In genomic region chr8:70796403-70797080, GRCm38 (mm10) we compare ENCODE assay signal across 7 mouse cellular contexts. TPM values are rescaled to one million over a fixed set of nuclear protein-coding genes. Genes with fewer than 3 reads are reported as not detected.
DNase-seq lines count a peak whose midpoint lies in the region; ATAC-seq lines count a peak whose summit lies in the region.

No protein-coding gene starts in this region.

- no peaks in the 10 kb centered on the region for H3K36me3 ChIP-seq in lung, embryonic 15.5 days
- H3K36me3 ChIP-seq in embryonic facial prominence, embryonic 14.5 days (ENCODE audit: control insufficient read depth, insufficient read depth, low read length): no peaks in the 10 kb centered on the region
- no peaks in the 10 kb centered on the region for H3K36me3 ChIP-seq in midbrain, embryonic 13.5 days

- H3K9ac ChIP-seq in lung, embryonic 15.5 days: peak overlapping the region; percentile 56
- peak overlapping the region; percentile 65 for H3K9ac ChIP-seq in embryonic facial prominence, embryonic 14.5 days (ENCODE audit: low read depth, low read length)
- H3K9ac ChIP-seq in midbrain, embryonic 13.5 days (replicated peaks): peak overlapping the region; percentile 76

- ATAC-seq in lung, embryonic 15.5 days (ENCODE audit: borderline replicate concordance, extremely low read depth, low FRiP score, low TSS enrichment): no peak
- no peak for ATAC-seq in embryonic facial prominence, embryonic 14.5 days (ENCODE audit: low read depth)
- ATAC-seq in midbrain, embryonic 13.5 days: peak; percentile 7; the same call in 1 of the 2 replicates

- H3K27me3 ChIP-seq in lung, embryonic 15.5 days: peaks cover 55% of the 10 kb centered on the region
- H3K27me3 ChIP-seq in embryonic facial prominence, embryonic 14.5 days (replicated peaks; ENCODE audit: control insufficient read depth, insufficient read depth, low read length): peaks cover 30% of the 10 kb centered on the region
- H3K27me3 ChIP-seq in midbrain, embryonic 13.5 days: peaks cover 51% of the 10 kb centered on the region

- 4% methylated on average over 54 of the region's 54 CpGs for WGBS in lung, embryonic 15.5 days
- under 1% methylated on average over 33 of the region's 54 CpGs for WGBS in embryonic facial prominence, embryonic 14.5 days
- 3% methylated on average over 49 of the region's 54 CpGs for WGBS in midbrain, embryonic 13.5 days

- peak overlapping the region; percentile 39; the same call in 1 of the 2 replicates for H3K27ac ChIP-seq in lung, embryonic 15.5 days
- no peak overlapping the region for H3K27ac ChIP-seq in embryonic facial prominence, embryonic 14.5 days (replicated peaks; ENCODE audit: low read depth, low read length)
- H3K27ac ChIP-seq in midbrain, embryonic 13.5 days: peak overlapping the region; percentile 39

- peaks cover 41% of the 10 kb centered on the region for H3K4me1 ChIP-seq in lung, embryonic 15.5 days
- H3K4me1 ChIP-seq in embryonic facial prominence, embryonic 14.5 days (ENCODE audit: control insufficient read depth, insufficient read depth, low read length): peaks cover 17% of the 10 kb centered on the region
- peaks cover 49% of the 10 kb centered on the region for H3K4me1 ChIP-seq in midbrain, embryonic 13.5 days (replicated peaks)

- H3K9me3 ChIP-seq in lung, embryonic 15.5 days: no peaks in the 10 kb centered on the region
- no peaks in the 10 kb centered on the region for H3K9me3 ChIP-seq in embryonic facial prominence, embryonic 14.5 days (ENCODE audit: control insufficient read depth, low read length)
- no peaks in the 10 kb centered on the region for H3K9me3 ChIP-seq in midbrain, embryonic 13.5 days

- DNase-seq in lung, postnatal 14 days: no peak
- no peak for DNase-seq in embryonic facial prominence, embryonic 14.5 days (ENCODE audit: low spot score)
- DNase-seq in heart, postnatal 4 days: peak; percentile 85
- DNase-seq in thymus, postnatal 4 days: no peak
- no peak for DNase-seq in left cerebral cortex, adult 8-10 months (ENCODE audit: low spot score in 2 of 2)

- H3K4me2 ChIP-seq in lung, embryonic 15.5 days: peak overlapping the region; percentile 95
- peak overlapping the region; percentile 80 for H3K4me2 ChIP-seq in embryonic facial prominence, embryonic 14.5 days (ENCODE audit: low read depth, low read length)
- peak overlapping the region; percentile 80 for H3K4me2 ChIP-seq in midbrain, embryonic 13.5 days (replicated peaks)

- peak overlapping the region; percentile 55 for H3K4me3 ChIP-seq in lung, embryonic 15.5 days
- peak overlapping the region; percentile 59 for H3K4me3 ChIP-seq in embryonic facial prominence, embryonic 14.5 days (ENCODE audit: low read depth, low read length)
- H3K4me3 ChIP-seq in midbrain, embryonic 13.5 days (replicated peaks): peak overlapping the region; percentile 56

RNA-seq across cellular contexts. Expression of gene Mast3, which starts 8.3 kb away (rescaled TPM):
- polyA plus RNA-seq in lung, embryonic 15.5 days (2015; fragmentation: Nextera tagmentation; extraction: Ambion mirVana): 13.6 and 15.8 TPM in 2 replicates
- polyA plus RNA-seq in embryonic facial prominence, embryonic 14.5 days (2014; fragmentation: Nextera tagmentation; extraction: Ambion mirVana): 13.5 and 14.9 TPM in 2 replicates
- total RNA-seq in heart, postnatal 4 days (2021): 1 to 10 TPM; 8.4 to 8.9 TPM
- polyA plus RNA-seq in midbrain, embryonic 13.5 days (2015; fragmentation: Nextera tagmentation; extraction: Ambion mirVana): 14.6 and 18.3 TPM in 2 replicates
- total RNA-seq in left cerebral cortex, adult 8-10 months (2022): 100 to 1,000 TPM; 276 to 316 (median 288) TPM

RNA-seq across cellular contexts. Expression of gene Il12rb1, which starts 11.7 kb away (rescaled TPM):
- 0.16 and 0.27 TPM in 2 replicates for polyA plus RNA-seq in lung, embryonic 15.5 days (2015; fragmentation: Nextera tagmentation; extraction: Ambion mirVana)
- 0.07 and 0.19 TPM in 2 replicates for polyA plus RNA-seq in embryonic facial prominence, embryonic 14.5 days (2014; fragmentation: Nextera tagmentation; extraction: Ambion mirVana)
- under 1 TPM in 1 of 2 experiments, not detected in 1; 0.12 TPM for total RNA-seq in heart, postnatal 4 days (2021)
- polyA plus RNA-seq in midbrain, embryonic 13.5 days (2015; fragmentation: Nextera tagmentation; extraction: Ambion mirVana): not detected in 2 replicates
- total RNA-seq in left cerebral cortex, adult 8-10 months (2022): 1 to 10 TPM in 2 of 4 experiments, under 1 TPM in 2; 0.84 to 1.3 (median 1.0) TPM

RNA-seq across cellular contexts. Expression of gene Pik3r2, which starts 20.0 kb away (rescaled TPM):
- polyA plus RNA-seq in lung, embryonic 15.5 days (2015; fragmentation: Nextera tagmentation; extraction: Ambion mirVana): 56.1 and 56.8 TPM in 2 replicates
- polyA plus RNA-seq in embryonic facial prominence, embryonic 14.5 days (2014; fragmentation: Nextera tagmentation; extraction: Ambion mirVana): 61.5 and 70.3 TPM in 2 replicates
- 10 to 100 TPM; 36.0 to 39.2 TPM for total RNA-seq in heart, postnatal 4 days (2021)
- polyA plus RNA-seq in midbrain, embryonic 13.5 days (2015; fragmentation: Nextera tagmentation; extraction: Ambion mirVana): 78.9 and 87.2 TPM in 2 replicates
- 100 to 1,000 TPM; 143 to 151 (median 149) TPM for total RNA-seq in left cerebral cortex, adult 8-10 months (2022)

RNA-seq across cellular contexts. Expression of gene Mpv17l2, which starts 35.8 kb away (rescaled TPM):
- polyA plus RNA-seq in lung, embryonic 15.5 days (2015; fragmentation: Nextera tagmentation; extraction: Ambion mirVana): 35.4 and 36.2 TPM in 2 replicates
- 34.2 and 36.5 TPM in 2 replicates for polyA plus RNA-seq in embryonic facial prominence, embryonic 14.5 days (2014; fragmentation: Nextera tagmentation; extraction: Ambion mirVana)
- total RNA-seq in heart, postnatal 4 days (2021): 10 to 100 TPM; 35.8 to 37.9 TPM
- polyA plus RNA-seq in midbrain, embryonic 13.5 days (2015; fragmentation: Nextera tagmentation; extraction: Ambion mirVana): 36.2 and 38.4 TPM in 2 replicates
- 10 to 100 TPM; 31.0 to 39.0 (median 32.8) TPM for total RNA-seq in left cerebral cortex, adult 8-10 months (2022)

RNA-seq across cellular contexts. Expression of gene Rab3a, which starts 42.1 kb away (rescaled TPM):
- 12.8 and 12.9 TPM in 2 replicates for polyA plus RNA-seq in lung, embryonic 15.5 days (2015; fragmentation: Nextera tagmentation; extraction: Ambion mirVana)
- 36.3 and 39.0 TPM in 2 replicates for polyA plus RNA-seq in embryonic facial prominence, embryonic 14.5 days (2014; fragmentation: Nextera tagmentation; extraction: Ambion mirVana)
- total RNA-seq in heart, postnatal 4 days (2021): 10 to 100 TPM; 27.3 to 28.7 TPM
- 261 and 275 TPM in 2 replicates for polyA plus RNA-seq in midbrain, embryonic 13.5 days (2015; fragmentation: Nextera tagmentation; extraction: Ambion mirVana)
- 100 to 1,000 TPM; 805 to 866 (median 821) TPM for total RNA-seq in left cerebral cortex, adult 8-10 months (2022)
